Mouse (Mus musculus): ENCODE results near the gene Nlrp4e.
"Not testable (repeated sequence)": the region's sequence is repeated elsewhere in the genome, so short reads cannot be mapped to it uniquely, and the experiment has no call there.

Nlrp4e gene

GRCm38 (mm10) chr7:23300892-23301291 lies at the start of gene Nlrp4e:
Nlrp4e (plus strand) TSS chr7:23301192.
- not testable (repeated sequence) for DNase-seq (ENCODE audit: low read depth, low spot score)

- DNase-seq (ENCODE audit: low read depth, low spot score): not testable (repeated sequence)
Observed at GRCm38 (mm10) chr7:23251582-23251981, 49.4 kb upstream of the Nlrp4e start, which contains the start of gene Vmn1r166. Vmn1r166 (minus strand) TSS chr7:23251682.

DNA sequence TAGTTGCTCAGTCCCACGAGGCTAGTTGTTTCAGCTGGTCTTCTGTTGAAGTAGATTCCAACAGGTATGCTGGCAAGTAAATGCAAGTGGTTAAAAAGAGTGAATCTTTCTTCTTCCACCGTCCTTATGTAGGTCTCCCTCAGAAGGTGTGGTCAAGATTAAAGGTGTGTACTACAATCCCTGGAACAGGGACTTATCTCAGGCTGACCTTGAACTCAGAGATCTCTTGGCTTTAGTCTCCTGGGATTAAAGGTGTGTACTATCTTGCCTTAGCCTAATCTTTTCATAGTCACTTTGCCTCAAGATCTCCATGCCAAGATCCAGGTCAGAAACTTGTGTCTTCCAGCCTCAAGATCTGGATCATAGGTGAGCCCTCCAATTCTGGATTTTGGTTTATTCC lies 22.2 kb upstream of the Nlrp4e start, which contains the start of gene Gm6902:
Gene Gm6902 (minus strand): TSS at position 101 of the 400 bp plus-strand sequence.
- not testable (repeated sequence) for DNase-seq (ENCODE audit: low read depth, low spot score)

GRCm38 (mm10) chr7:23358311-23358710 lies 57.3 kb downstream of the Nlrp4e start:
- DNase-seq (ENCODE audit: low read depth, low spot score): not testable (repeated sequence)

DNA sequence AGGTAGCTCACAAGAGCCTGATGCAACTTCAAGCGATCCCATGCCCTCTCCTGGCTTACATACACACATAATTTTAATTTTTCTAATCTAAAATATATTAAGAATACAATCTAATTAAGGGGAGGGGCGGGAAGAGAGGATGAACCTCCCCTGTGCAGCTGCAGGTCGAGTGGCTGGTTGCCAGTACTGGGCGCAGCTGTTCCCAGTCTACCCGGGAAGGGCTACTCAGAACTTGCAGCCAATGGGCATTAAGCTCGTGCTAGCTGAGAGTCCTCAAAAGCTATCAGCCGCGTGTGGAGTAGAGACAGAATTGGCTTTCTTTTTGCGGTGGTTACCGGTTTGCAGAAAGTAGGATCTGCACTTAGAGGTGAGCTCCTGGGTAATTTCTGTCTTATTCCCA lies 84.6 kb downstream of the Nlrp4e start, which contains the start of gene Nlrp5:
Gene Nlrp5 (plus strand): TSS at position 301 of the 400 bp plus-strand sequence.
- DNase-seq (ENCODE audit: low read depth, low spot score): no peak

Measured in telencephalon, adult 2 months (tissue).